Mouse (Mus musculus): Measurements from ENCODE around the gene Pls3. TPM values are rescaled to one million over a fixed set of nuclear protein-coding genes. Genes with fewer than 3 reads are reported as not detected.
A peak's percentile ranks its signal among the peaks of the same experiment; 100 is the strongest.
"Not testable (repeated sequence)": the region's sequence is repeated elsewhere in the genome, so short reads cannot be mapped to it uniquely, and the experiment has no call there.

Gene Pls3
- polyA plus RNA-seq, 1 experiment from 2014 or later: 7.3 TPM

DNA sequence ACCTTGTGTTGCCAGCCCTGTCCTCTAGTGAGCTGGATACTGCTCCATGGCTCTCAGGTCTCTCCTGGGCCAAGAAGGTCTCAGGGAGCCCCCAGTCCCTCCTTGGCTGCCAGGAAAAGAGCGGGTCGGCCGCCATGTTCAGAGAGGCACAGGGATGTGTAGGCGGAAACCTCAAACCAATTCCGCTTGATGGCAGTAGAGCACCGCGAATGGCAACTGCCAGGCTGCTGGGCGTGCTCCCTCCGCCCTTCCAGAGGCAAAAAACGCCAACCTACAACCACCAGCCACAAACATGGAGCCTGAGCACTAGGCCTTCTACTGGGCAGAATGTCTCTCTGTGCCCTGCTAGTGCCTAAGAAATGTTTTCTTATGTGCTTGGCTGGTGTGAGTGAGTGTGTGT lies 125.7 kb downstream of the Pls3 start:
- not testable (repeated sequence) for H3K4me3 ChIP-seq (ENCODE audit: inconsistent target); H3K79me2 ChIP-seq (ENCODE audit: inconsistent target); H3K27ac ChIP-seq; H3K36me3 ChIP-seq (ENCODE audit: inconsistent target)
- WGBS (ENCODE audit: missing documents): 50% methylated on average over 3 of the region's 10 CpGs

DNA sequence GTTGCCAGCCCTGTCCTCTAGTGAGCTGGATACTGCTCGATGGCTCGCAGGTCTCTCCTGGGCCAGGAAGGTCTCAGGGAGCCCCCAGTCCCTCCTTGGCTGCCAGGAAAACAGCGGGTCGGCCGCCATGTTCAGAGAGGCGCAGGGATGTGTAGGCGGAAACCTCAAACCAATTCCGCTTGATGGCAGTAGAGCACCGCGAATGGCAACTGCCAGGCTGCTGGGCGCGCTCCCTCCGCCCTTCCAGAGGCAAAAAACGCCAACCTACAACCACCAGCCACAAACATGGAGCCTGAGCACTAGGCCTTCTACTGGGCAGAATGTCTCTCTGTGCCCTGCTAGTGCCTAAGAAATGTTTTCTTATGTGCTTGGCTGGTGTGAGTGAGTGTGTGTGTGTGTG lies 130.5 kb downstream of the Pls3 start:
- 47% methylated on average over 7 of the region's 14 CpGs for WGBS (ENCODE audit: missing documents)
- H3K79me2 ChIP-seq (ENCODE audit: inconsistent target); H3K36me3 ChIP-seq (ENCODE audit: inconsistent target); H3K4me3 ChIP-seq (ENCODE audit: inconsistent target): not testable (repeated sequence)
- H3K27ac ChIP-seq: peak overlapping the region; percentile 33

DNA sequence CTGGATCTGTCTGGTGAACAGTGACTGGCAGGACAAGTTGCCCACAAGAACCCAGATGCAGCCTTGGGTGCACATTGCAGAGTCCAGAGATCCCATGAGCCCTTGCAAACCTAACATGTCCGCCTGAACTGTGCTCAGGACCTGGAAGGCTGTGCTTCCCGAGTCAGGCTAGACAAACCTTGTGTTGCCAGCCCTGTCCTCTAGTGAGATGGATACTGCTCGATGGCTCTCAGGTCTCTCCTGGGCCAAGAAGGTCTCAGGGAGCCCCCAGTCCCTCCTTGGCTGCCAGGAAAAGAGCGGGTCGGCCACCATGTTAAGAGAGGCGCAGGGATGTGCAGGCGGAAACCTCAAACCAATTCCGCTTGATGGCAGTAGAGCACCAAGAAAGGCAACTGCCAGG lies 135.5 kb downstream of the Pls3 start:
- whole genome bisulfite sequencing (ENCODE audit: missing documents): 67% methylated on average over 1 of the region's 8 CpGs
- H3K36me3 ChIP-seq (ENCODE audit: inconsistent target); H3K4me3 ChIP-seq (ENCODE audit: inconsistent target); H3K79me2 ChIP-seq (ENCODE audit: inconsistent target); H3K27ac ChIP-seq: not testable (repeated sequence)

All from macrophage (primary cell).